Mouse (Mus musculus): ENCODE measurements around the gene Gm6657.

Gm6657 gene

GRCm38 (mm10) chr12:78193942-78194341 lies at the start of gene Gm6657:
Gene Gm6657 (plus strand): TSS chr12:78194242.
- DNase-seq (ENCODE audit: low spot score in 2 of 2): no peak

DNA sequence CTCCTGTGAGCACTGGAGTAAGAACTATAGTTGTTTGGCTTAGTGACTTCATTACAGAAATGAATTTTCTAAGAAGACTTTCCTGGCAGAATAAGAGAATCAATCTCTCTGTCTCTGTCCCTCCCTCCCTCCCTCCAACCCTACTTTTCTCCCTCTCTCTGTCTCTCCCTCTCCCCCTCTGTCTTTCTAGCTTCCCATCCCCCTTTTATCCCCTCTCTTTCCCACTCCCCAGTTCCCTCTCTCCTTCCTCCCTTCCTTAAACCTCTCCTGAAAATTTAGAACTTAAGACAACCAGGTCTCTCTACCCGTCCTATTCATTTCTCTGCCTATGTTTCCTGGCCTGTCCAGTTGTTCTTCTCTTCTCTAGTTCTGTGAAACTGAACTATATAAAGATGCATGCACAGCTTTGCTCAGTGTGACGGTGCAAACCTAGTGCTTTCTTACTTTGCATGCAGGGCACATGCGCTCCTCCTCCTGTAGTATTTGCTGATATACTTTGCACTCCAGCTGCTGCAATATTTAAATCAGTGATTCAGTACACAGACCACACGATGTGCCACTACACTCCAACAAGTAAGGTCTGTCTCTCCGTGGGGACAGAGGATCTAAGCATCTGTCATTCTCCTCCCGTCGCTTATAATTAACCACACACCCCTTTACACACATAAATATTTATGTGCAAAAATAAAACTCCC lies 40.6 kb upstream of the Gm6657 start:
- no peak for DNase-seq (ENCODE audit: low spot score in 2 of 2)

DNA sequence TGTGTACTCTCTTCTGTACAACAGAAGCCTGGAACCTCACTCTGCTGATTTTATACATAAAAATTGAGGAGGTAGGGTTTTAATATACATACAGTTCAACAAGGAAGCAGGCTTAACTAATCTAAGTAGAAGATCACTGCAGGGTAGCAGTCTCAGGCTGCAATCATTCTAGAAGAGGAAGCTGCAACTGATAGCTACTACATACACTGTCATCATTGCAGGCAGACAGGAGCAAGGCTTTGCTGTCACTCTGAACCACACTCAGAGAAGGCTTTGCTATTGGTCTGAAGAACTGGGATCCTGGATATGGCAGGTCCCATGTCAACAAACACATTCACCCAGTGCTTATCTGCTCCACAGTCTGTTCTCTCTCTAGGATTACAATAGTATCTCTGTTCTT lies 23.9 kb upstream of the Gm6657 start:
- no peak for DNase-seq (ENCODE audit: low spot score in 2 of 2)

DNA sequence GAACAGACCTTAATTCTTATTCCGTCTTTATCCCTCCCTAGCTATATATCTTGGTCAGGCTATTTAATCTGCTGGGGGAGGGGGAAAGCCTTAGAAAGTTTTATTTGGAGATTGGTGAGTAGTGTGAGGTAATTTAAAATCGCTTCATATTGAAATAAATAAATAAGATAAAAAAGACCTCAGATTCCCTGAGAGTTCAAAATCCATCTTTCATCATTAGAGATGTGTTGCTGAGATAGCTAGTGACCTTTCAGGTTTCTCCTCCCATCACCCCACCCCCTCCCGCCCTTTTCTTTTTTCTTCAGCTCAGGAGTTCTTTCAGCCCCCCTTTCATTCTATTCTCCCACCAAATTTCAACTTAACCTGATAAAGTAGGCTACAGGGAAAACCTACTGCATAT lies 20.1 kb upstream of the Gm6657 start:
- no peak for DNase-seq (ENCODE audit: low spot score in 2 of 2)

DNA sequence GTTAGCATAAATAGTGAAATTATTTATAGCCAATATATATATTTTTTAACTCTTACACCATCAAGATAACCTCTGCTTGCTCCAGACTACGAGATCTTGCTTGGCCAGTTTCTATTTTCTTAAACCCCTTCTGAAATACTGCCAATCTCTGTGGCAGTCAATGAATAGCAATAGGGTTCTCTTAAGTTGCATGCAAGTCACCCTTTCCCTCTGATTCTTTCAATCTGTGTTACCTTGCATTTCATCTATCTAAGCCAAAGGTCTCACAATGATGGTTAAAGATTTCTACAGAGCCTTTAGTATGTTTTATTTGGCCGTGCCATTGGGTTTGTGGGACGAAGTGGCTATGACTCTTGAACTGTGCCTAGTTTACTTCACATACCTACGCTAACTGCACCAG lies 19.4 kb upstream of the Gm6657 start:
- DNase-seq (ENCODE audit: low spot score in 2 of 2): no peak

- no peak for DNase-seq (ENCODE audit: low spot score in 2 of 2)
These were observed 12.6 kb upstream of the Gm6657 start for GRCm38 (mm10) chr12:78181452-78181851.

DNA sequence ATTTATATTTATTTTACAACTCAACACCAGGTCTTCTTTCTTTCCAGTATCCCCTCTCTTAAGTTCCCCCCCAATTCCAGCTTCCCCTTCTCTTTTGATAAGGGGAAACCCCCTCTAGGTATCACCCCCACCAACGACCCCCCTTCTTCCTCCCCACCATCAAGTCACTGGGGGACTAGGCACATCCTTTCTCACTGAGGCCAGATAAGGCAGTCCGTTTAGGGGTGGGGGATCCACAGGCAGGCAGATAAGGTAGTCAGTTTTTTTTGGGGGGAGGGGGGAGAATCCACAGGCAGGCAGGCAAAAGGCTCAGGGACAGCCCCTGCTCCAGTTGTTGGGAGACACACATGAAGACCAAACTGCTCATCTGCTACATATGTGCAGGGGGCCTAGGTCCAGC lies 1.3 kb downstream of the Gm6657 start:
- DNase-seq (ENCODE audit: low spot score in 2 of 2): no peak

- DNase-seq (ENCODE audit: low spot score in 2 of 2): no peak
These were observed 9.6 kb downstream of the Gm6657 start for GRCm38 (mm10) chr12:78203646-78204045.

- peak; percentile 5 for DNase-seq (ENCODE audit: low spot score in 2 of 2)
These were observed 12.0 kb downstream of the Gm6657 start for GRCm38 (mm10) chr12:78205915-78206570.

DNA sequence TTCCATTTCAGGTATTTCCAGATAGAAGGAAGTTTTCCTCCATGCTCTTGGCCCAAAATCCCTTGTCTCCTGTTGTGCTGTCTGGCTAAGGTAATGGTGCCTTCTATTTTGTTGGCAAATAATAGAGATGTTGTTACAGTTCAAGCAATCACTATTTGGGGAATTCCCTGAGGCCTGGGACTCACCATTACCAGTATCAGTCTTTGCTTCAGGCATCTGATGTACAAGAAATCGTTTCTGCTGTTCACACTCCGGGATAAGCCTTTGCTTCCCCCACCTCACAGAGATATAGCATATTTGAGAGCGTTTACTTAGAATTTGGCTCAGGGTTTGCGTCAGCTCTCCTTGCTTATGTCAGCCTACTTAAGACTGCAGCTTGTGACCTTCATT lies 12.5 kb downstream of the Gm6657 start:
- no peak for DNase-seq (ENCODE audit: low spot score in 2 of 2)

DNA sequence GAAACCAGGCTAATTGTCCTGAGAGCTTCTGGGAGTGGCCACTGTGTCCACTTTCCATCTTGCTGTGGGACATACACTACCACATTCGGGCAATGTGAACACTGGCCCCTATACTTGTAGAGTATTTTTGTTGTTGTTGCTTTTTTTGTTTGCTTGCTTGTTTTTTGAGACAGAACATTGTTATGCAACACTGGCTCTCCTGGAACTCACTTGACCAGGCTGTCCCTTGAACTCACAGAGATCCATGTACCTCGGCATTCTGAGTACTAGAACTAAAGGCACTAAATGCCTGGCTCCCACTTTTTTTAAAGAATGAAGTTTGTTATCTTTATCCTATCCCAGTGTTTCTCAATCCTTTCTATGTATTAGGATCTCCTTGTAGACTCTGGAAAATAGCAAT lies 15.8 kb downstream of the Gm6657 start:
- no peak for DNase-seq (ENCODE audit: low spot score in 2 of 2)

- DNase-seq (ENCODE audit: low spot score in 2 of 2): no peak
These were observed 21.4 kb downstream of the Gm6657 start for GRCm38 (mm10) chr12:78215490-78215889.

- no peak for DNase-seq (ENCODE audit: low spot score in 2 of 2)
These were observed 25.3 kb downstream of the Gm6657 start for GRCm38 (mm10) chr12:78219191-78219825.

DNA sequence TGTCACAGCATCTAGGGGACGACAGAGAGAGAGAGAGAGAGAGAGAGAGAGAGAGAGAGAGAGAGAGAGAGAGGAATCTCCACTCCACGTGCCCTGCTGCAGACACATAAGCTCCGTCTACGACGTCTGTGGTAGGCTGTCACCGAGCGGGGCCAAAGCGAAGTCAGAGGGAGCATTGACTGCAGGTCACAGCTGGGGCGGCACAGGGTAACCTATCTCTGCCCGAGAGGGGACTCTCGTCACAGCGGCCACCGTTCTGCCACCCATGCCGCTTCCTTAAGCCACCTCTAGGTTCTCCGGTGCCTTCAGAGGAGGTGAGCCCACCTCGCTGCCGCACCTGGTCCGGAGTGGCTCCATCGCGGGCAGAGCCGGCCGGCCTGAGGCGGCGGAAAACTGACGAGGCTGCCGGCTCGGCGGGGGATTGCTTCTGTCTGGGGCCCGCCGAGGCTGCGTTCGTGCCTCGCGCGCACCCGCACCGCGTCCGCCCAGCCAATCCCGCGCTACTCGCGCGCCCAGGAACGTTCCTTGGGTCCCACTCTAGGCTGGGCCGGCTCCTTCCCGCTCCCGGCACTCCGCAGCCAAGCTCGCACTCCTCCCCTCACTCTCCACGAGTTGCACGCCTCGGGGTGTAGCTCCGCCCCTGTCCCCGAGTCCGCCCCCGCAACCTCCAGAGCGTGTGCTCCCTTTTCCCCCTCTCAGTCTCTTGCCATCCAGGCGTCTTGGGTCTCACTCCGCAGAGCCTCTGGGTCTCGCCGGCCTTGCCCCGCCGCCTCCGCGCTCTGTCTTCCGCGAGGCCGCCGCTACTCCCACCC lies 31.9 kb downstream of the Gm6657 start, which contains the start of gene Gphn:
Gene Gphn (plus strand): TSS at position 673 of the 812 bp plus-strand sequence.
- peak; percentile 84 to 86 for DNase-seq (ENCODE audit: low spot score in 2 of 2)

- peak; percentile 72 to 84 for DNase-seq (ENCODE audit: low spot score in 2 of 2)
These were observed 32.5 kb downstream of the Gm6657 start for GRCm38 (mm10) chr12:78226519-78226875.

- DNase-seq (ENCODE audit: low spot score in 2 of 2): peak; percentile 27 to 62
These were observed 33.2 kb downstream of the Gm6657 start for GRCm38 (mm10) chr12:78227021-78227932.

- DNase-seq (ENCODE audit: low spot score in 2 of 2): no peak
These were observed 34.1 kb downstream of the Gm6657 start for GRCm38 (mm10) chr12:78228139-78228538.

- no peak for DNase-seq (ENCODE audit: low spot score in 2 of 2)
These were observed 38.5 kb downstream of the Gm6657 start for GRCm38 (mm10) chr12:78232560-78232959.

GRCm38 (mm10) chr12:78248366-78248765 lies 54.3 kb downstream of the Gm6657 start:
- no peak for DNase-seq (ENCODE audit: low spot score in 2 of 2)

DNA sequence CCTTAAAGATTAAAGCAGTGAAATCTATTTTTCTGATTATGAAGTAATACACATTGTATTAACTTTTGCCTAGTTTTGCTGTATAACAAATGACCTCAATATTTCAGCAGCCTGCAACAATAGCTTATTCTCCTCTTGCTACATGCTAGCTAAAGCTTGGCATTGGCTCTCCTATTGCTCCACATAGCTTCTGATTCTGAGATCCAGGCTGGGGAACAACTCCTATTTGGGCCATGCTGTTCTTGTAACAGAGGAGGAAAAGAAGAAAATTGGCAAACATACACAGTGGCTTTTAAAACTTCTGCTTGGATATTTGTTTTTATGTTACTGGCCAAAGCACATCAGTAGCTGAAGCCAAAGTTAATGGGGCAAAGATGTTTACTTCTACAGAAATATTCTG lies 55.1 kb downstream of the Gm6657 start:
- no peak for DNase-seq (ENCODE audit: low spot score in 2 of 2)

All from urinary bladder, adult 18-20 months (tissue).